Mouse (Mus musculus): ENCODE results near the gene Tmem131. TPM values are rescaled to one million over a fixed set of nuclear protein-coding genes. Genes with fewer than 3 reads are reported as not detected.

Tmem131 gene
- polyA plus RNA-seq, 1 experiment = 12.2 TPM

DNA sequence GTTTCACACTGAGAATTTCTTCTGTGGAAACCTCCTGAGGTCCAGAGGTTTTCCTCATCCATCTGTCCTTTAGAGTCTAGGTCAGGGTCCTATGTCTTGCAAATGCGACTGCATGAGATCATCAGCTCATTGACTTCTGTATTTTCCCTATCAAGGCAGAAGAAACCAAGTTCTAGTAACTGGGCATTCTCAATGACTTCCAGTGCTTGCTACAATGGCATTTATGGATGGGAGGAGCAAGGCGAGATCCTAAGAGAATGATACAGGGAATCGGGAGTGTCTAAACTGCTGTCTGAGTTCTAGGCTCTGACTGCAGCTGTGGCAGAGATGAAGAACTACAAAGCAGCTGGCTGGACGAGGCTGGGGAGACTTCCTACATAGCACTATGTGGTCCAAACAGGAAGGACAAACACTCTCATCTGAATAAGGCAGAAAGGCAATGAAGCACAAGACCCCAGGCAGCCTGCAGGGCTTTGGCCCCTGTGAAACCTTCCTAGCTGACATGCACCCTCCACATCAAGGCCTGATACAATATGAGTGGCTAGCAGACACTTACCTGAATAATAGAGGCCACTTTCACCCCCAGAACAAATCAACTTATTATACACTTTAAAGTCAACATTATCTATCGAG, 129.1 kb downstream of the Tmem131 start:
- no peak overlapping the region for H3K4me3 ChIP-seq
- H3K36me3 ChIP-seq (ENCODE audit: control insufficient read depth, insufficient read depth) = peaks cover 57% of the 10 kb centered on the region
- no peaks in the 10 kb centered on the region for H3K27me3 ChIP-seq (ENCODE audit: control insufficient read depth, insufficient read depth, insufficient read length)
- no peak overlapping the region for H3ac ChIP-seq (ENCODE audit: control insufficient read depth, insufficient read length)
- H3K4me2 ChIP-seq (ENCODE audit: low read depth) = no peak overlapping the region
- TF ChIP-seq USF1 (IDR thresholded peaks at IDR 0.05; ENCODE audit: low read depth) (no peak), REST (IDR thresholded peaks at IDR 0.05; ENCODE audit: insufficient read depth, insufficient read length) (no peak), POLR2A (IDR thresholded peaks at IDR 0.05; ENCODE audit: insufficient read length, low read depth) (no peak), E2F4 (IDR thresholded peaks at IDR 0.05; ENCODE audit: insufficient read depth) (no peak), SRF (IDR thresholded peaks at IDR 0.05; ENCODE audit: control insufficient read depth, insufficient read length, low read depth) (no peak), MAX (IDR thresholded peaks at IDR 0.05; ENCODE audit: low read depth) (no peak), TCF12 (IDR thresholded peaks at IDR 0.05; ENCODE audit: insufficient read depth, poor library complexity, severe bottlenecking) (no peak)
- H3K79me2 ChIP-seq (ENCODE audit: control insufficient read depth, insufficient read depth) = no peaks in the 10 kb centered on the region

DNA sequence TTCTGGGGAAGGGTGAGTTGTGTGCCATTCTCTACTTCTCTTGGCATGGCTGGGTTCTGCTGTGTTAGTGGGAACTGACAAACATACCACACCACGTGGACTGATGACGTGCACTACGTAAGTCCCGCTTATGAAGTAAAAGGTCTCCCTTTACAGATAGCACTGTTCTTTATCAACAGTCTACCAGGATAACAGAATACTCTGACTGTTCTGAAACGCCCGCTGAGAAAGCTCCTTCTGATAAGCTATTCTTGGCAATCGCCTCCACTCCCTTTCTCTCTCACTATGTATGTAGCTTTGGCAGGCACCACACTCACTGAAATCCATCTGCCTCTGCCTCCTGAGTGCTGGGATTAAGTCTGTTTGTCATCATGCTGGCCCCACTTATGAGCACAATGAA, 130.1 kb downstream of the Tmem131 start:
- H3ac ChIP-seq (ENCODE audit: control insufficient read depth, insufficient read length) = no peak overlapping the region
- H3K4me2 ChIP-seq (ENCODE audit: low read depth) = no peak overlapping the region

DNA sequence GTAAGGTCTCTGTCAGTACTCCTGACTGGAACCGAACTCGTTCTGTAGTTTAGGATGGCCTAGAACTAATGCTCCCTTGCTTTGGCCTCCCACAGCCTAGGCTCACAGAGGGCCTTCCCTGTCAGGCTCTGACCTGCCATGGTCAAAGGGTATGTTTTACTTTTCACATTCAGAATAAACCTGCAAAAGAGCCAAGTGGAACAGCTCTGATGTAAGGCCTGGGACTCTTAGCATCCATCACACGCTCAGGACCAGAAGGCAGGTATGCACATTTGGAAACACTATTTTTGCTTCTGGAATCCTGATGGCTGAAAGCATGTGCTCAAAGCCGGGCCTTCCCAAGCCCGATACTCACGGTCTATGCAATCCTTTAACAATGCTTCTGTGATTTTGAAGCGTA, 131.7 kb downstream of the Tmem131 start:
- TF ChIP-seq CEBPB (IDR thresholded peaks at IDR 0.05; ENCODE audit: insufficient read depth, poor library complexity, severe bottlenecking) = no peak

More for the DNA sequence above, 130.1 kb downstream of the Tmem131 start:
- Histone ChIP-seq H3K36me3 (ENCODE audit: control insufficient read depth, insufficient read depth) (peaks cover 59% of the 10 kb centered on the region), H3K79me2 (ENCODE audit: control insufficient read depth, insufficient read depth) (no peaks in the 10 kb centered on the region), H3K4me3 (no peak overlapping the region), H3K27me3 (ENCODE audit: control insufficient read depth, insufficient read depth, insufficient read length) (no peaks in the 10 kb centered on the region)
- TF ChIP-seq SRF (IDR thresholded peaks at IDR 0.05; ENCODE audit: control insufficient read depth, insufficient read length, low read depth) = no peak
- no peak for TF ChIP-seq CEBPB (IDR thresholded peaks at IDR 0.05; ENCODE audit: insufficient read depth, poor library complexity, severe bottlenecking)
- no peak for TF ChIP-seq MAX (IDR thresholded peaks at IDR 0.05; ENCODE audit: low read depth)
- no peak for TF ChIP-seq USF1 (IDR thresholded peaks at IDR 0.05; ENCODE audit: low read depth)
- TF ChIP-seq MYOD1 (IDR thresholded peaks at IDR 0.05; ENCODE audit: control insufficient read depth in 1 of 3, insufficient read length in 2 of 3, low read depth in 2 of 3) = no peak
- TF ChIP-seq MYOG (IDR thresholded peaks at IDR 0.05; ENCODE audit: control insufficient read depth in 1 of 3, insufficient read depth in 1 of 3, insufficient read length in 2 of 3, low read depth in 2 of 3) = no peak
- no peak for TF ChIP-seq REST (IDR thresholded peaks at IDR 0.05; ENCODE audit: insufficient read depth, insufficient read length)
- TF ChIP-seq POLR2AphosphoS2 (IDR thresholded peaks at IDR 0.05; ENCODE audit: insufficient read length, low read depth) = no peak
- TF ChIP-seq POLR2A (IDR thresholded peaks at IDR 0.05; ENCODE audit: insufficient read length, low read depth) = no peak
- no peak for TF ChIP-seq TCF12 (IDR thresholded peaks at IDR 0.05; ENCODE audit: insufficient read depth, poor library complexity, severe bottlenecking)
- no peak for TF ChIP-seq E2F4 (IDR thresholded peaks at IDR 0.05; ENCODE audit: insufficient read depth)
- no peak for TF ChIP-seq TCF3 (IDR thresholded peaks at IDR 0.05; ENCODE audit: insufficient read length, low read depth)

DNA sequence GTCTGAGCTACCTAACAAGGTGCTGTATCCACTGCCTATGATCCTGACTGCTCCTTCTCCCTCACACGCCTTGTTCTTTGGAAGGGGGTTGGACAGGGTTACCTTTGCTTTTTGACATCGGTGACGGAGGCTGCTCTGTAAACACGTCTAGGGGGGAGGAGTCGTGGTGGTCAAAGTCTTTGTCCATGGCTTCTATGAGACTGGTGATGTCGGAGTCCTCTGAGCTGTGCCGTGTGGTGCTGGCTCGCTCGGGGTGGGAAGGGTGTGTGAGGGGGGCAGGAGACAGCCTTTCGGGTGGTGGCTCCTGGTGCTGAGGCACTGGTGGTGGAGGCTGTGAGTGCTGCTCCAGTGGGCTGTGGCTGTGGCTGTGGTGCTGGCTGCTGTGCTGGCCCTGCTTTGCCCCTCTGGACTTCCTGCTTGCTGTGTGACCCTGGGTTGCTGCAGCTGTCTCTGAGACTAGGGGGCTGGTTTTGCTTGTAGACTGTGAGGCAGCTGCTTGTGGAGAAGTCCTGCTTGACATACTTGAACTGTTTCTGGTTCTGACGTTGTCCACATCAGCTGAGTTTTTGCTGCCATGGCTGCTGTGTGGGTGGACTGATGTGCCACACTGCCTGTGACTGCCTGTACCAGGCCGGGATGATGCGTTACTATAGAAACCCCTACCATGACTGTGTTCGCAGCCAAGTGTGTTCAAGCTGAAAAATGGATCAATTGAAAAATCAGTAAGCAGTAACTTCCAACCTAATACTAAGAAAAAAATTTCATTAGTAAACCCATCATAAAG, 135.5 kb downstream of the Tmem131 start:
- no peak overlapping the region for H3ac ChIP-seq (ENCODE audit: control insufficient read depth, insufficient read length)
- TF ChIP-seq REST (IDR thresholded peaks at IDR 0.05; ENCODE audit: insufficient read depth, insufficient read length) (no peak), USF1 (IDR thresholded peaks at IDR 0.05; ENCODE audit: low read depth) (no peak), E2F4 (IDR thresholded peaks at IDR 0.05; ENCODE audit: insufficient read depth) (no peak), SRF (IDR thresholded peaks at IDR 0.05; ENCODE audit: control insufficient read depth, insufficient read length, low read depth) (no peak), POLR2A (IDR thresholded peaks at IDR 0.05; ENCODE audit: insufficient read length, low read depth) (no peak), MAX (IDR thresholded peaks at IDR 0.05; ENCODE audit: low read depth) (no peak), CEBPB (IDR thresholded peaks at IDR 0.05; ENCODE audit: insufficient read depth, poor library complexity, severe bottlenecking) (no peak)
- H3K4me2 ChIP-seq (ENCODE audit: low read depth) = no peak overlapping the region
- H3K36me3 ChIP-seq (ENCODE audit: control insufficient read depth, insufficient read depth) = peaks cover 52% of the 10 kb centered on the region
- H3K4me3 ChIP-seq = no peak overlapping the region
- no peaks in the 10 kb centered on the region for H3K79me2 ChIP-seq (ENCODE audit: control insufficient read depth, insufficient read depth)
- no peaks in the 10 kb centered on the region for H3K27me3 ChIP-seq (ENCODE audit: control insufficient read depth, insufficient read depth, insufficient read length)

More for the DNA sequence above, 131.7 kb downstream of the Tmem131 start:
- no peaks in the 10 kb centered on the region for H3K79me2 ChIP-seq (ENCODE audit: control insufficient read depth, insufficient read depth)
- no peak overlapping the region for H3K4me2 ChIP-seq (ENCODE audit: low read depth)
- no peaks in the 10 kb centered on the region for H3K27me3 ChIP-seq (ENCODE audit: control insufficient read depth, insufficient read depth, insufficient read length)
- H3K36me3 ChIP-seq (ENCODE audit: control insufficient read depth, insufficient read depth) = peaks cover 72% of the 10 kb centered on the region
- no peak overlapping the region for H3ac ChIP-seq (ENCODE audit: control insufficient read depth, insufficient read length)
- no peak overlapping the region for H3K4me3 ChIP-seq

DNA sequence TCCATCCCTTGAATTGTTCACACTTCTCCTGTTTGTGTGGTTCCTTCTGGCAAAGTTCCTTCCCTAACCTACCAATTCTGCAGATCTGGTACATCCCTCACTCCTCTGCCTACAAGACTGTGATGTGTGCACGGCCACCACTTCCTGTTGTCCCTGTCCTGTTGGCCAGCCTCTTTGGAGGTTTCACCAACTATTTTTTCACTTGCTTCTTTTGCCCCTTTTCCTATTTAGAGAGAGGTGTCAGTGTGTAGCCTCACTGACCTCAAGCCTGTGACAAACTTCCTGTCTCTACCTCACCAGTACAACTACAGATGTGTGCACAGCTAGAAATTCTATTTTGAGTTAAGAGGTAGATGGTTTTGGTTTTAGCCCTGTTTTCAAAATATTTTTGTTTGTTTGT, 136.4 kb downstream of the Tmem131 start:
- Histone ChIP-seq H3K4me2 (ENCODE audit: low read depth) (no peak overlapping the region), H3K79me2 (ENCODE audit: control insufficient read depth, insufficient read depth) (no peaks in the 10 kb centered on the region), H3K4me3 (no peak overlapping the region), H3K27me3 (ENCODE audit: control insufficient read depth, insufficient read depth, insufficient read length) (no peaks in the 10 kb centered on the region), H3ac (ENCODE audit: control insufficient read depth, insufficient read length) (no peak overlapping the region), H3K36me3 (ENCODE audit: control insufficient read depth, insufficient read depth) (peaks cover 46% of the 10 kb centered on the region)
- TF ChIP-seq MYOG (IDR thresholded peaks at IDR 0.05; ENCODE audit: control insufficient read depth in 1 of 3, insufficient read depth in 1 of 3, insufficient read length in 2 of 3, low read depth in 2 of 3) (no peak), POLR2AphosphoS2 (IDR thresholded peaks at IDR 0.05; ENCODE audit: insufficient read length, low read depth) (no peak), USF1 (IDR thresholded peaks at IDR 0.05; ENCODE audit: low read depth) (no peak), CEBPB (IDR thresholded peaks at IDR 0.05; ENCODE audit: insufficient read depth, poor library complexity, severe bottlenecking) (no peak), REST (IDR thresholded peaks at IDR 0.05; ENCODE audit: insufficient read depth, insufficient read length) (no peak)

All from myocyte (in vitro differentiated cells).